Mouse (Mus musculus): ENCODE data around the gene Serpinb9f.
"Not testable (repeated sequence)": the region's sequence is repeated elsewhere in the genome, so short reads cannot be mapped to it uniquely, and the experiment has no call there.

Serpinb9f gene

DNA sequence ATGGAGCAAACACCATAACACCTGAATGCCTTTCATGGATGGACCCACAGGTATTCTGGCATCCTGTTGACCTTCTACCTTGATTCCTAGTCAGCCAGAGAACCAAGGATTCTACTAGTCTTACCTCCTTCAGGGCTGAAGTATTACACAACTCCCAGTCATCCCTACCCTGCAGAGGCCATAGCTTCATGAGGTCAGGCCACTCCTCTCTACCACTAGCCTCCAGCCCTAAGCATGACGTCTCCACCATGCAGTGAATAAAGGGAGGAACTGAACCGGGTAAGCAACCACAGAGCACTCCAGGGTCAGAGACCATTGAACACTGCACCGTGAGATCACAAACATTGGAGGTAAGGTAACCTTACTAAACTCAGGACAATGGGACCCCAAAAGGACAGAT is at the start of gene Serpinb9f:
Gene Serpinb9f (plus strand): TSS at position 301 of the 400 bp plus-strand sequence.
- DNase-seq (ENCODE audit: low read depth, low spot score), result not testable (repeated sequence)

GRCm38 (mm10) chr13:33308631-33309030 is 15.2 kb upstream of the Serpinb9f start:
- DNase-seq (ENCODE audit: low read depth, low spot score), result not testable (repeated sequence)

DNA sequence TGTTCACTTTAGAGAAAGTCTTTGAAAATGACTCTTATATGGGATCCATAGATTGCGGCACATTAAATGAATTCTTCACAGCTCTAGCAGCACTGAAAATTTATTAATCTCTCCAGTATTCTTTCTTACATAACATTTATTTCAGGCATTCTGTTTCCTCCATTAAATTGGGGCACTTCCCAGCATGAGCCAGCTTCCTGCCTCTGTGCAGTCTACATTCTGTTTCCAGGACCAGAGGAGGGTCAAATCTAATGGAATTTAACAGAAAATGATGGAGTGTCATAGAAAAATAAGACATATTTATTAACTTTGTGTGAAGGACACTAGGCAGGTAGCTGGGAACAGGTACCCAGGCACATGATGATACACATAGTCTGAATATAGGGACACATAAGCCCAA is 32.8 kb downstream of the Serpinb9f start:
- DNase-seq (ENCODE audit: low read depth, low spot score), result not testable (repeated sequence)
